Mouse (Mus musculus) MN1 (cell line): ENCODE results near the gene Sox30.

Experiments
- DNase-seq: peaks from one replicate; pipeline ENCODE4 v3.0.0-alpha.2; 2016; ENCODE audit warnings: low spot score

Sox30 gene

GRCm38 (mm10) chr11:45979946-45980892 is at the start of gene Sox30:
TSS of gene Sox30 (plus strand) at chr11:45980310.
- DNase-seq, result no peak

DNA sequence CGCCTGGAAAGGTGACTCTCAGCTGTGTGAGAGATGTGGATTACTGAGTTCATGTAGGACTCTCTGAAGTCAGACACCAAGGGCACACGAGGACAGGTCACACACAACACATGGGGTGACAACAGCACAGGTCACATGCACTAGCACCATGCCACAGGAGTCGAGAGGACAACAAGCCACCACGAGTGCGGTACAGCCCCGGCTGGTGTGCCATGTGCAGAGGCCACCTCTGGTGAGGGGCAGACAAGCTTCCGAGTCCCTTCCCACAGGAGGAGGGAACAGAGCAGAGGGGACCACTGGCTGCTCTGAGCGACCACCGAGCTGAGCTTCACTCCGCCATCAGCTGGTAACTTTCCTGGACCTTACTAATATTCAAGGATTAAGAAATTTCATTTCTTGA is 47.3 kb upstream of the Sox30 start:
- DNase-seq, result no peak

DNA sequence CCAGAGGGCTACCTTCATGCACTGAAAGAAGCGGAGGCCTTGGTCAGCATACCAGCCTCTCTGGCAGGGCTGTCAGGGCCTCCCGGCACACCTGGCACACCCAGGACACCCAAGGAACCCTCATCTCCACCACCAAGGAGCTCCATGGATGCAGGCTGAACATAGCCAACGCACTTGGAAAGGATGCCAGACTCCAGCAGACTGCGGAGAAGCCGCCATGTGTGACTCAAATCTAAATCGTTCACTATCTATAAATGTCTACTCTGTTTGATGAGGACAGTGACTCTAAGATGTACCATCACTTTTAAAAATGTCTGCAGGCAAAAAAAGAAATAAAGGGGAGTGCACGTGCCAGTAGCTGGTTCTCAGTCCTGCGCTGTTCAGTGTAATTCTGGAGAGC is 42.6 kb upstream of the Sox30 start:
- no peak for DNase-seq

DNA sequence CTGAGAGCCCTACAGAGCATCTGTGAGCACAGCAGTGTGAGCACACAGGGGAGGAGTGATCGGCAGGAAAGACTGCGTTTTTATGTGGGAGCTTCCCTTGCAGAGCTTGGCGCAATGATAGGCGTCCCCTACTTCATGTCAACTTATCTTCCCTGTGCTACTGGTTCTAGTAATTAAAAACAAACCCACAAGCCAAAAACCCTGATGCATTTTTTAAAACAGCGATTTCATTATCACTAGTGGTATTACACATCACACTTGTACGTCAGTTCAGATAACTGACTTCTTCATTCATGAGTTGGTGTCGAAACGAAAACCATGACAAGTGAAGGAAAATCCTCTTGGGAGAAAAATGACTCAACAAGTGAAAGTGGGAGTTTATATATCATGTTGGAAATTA is 41.2 kb upstream of the Sox30 start:
- peak; percentile 80 for DNase-seq

GRCm38 (mm10) chr11:45942281-45942680 is 37.8 kb upstream of the Sox30 start:
- no peak for DNase-seq

GRCm38 (mm10) chr11:45943108-45943705 is 36.9 kb upstream of the Sox30 start:
- DNase-seq, result no peak

- peak; percentile 51 for DNase-seq
These were observed 36.0 kb upstream of the Sox30 start for GRCm38 (mm10) chr11:45943891-45944642.

- DNase-seq, result peak; percentile 97
These were observed 35.4 kb upstream of the Sox30 start, which contains the start of gene Lsm11 for GRCm38 (mm10) chr11:45944643-45945156. TSS of gene Lsm11 (minus strand) at chr11:45944935.

DNA sequence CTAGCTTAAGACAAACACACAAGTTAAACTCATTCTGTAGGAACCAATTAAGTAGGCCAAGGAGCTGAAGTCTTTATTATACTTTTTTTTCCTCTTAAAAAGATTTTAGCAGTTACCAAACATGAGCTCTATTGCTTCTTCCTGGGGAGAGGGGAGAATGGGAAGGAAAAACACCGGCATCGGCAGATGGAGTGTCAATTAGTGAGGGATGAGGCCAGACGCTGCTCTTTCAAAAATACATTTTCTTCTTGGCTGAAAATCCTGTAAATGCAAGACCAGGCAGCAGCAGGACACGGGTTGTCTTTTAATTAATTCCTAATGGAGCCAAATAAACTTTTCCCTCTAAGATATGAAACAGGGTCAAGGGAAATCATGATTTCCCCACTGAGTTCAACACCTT is 33.3 kb upstream of the Sox30 start:
- DNase-seq, result no peak

DNA sequence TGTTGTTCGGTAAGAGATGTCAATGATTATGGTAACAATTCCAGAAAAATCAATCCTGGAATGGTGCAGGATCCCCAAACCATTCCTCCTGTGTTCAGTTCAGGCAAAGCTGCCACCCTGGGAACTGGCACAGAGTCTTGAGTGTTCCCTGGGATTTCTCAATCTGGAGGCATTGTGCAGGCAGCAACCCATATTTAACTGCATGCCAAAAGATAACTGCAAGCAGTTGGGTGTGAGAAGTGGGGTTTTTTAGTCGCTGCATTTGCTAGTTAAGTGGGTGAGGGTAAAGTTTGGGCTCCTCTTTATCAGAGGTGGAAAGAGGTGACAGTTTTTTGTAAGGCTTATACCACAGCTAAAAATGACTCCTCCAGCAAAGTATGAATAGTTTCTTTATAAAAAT is 32.6 kb upstream of the Sox30 start:
- no peak for DNase-seq

GRCm38 (mm10) chr11:45955127-45955627 is 24.9 kb upstream of the Sox30 start, which contains the start of gene Thg1l:
TSS of gene Thg1l (minus strand) at chr11:45955494.
- peak; percentile 96 for DNase-seq

GRCm38 (mm10) chr11:45959598-45959997 is 20.5 kb upstream of the Sox30 start:
- DNase-seq, result no peak

DNA sequence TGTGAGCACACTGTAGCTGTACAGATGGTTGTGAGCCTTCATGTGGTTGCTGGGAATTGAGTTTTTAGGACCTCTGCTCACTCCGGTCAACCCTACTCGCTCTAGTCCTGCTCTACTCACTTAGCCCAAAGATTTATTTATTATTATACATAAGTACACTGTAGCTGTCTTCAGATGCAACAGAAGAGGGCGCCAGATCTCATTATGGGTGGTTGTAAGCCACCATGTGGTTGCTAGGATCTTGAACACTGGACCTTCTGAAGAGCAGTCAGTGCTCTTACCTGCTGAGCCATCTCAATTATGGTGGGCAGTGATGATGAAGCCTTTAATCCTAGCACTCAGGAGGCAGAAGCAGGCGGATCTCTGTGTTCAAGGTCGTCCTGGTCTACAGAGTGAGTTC is 20.1 kb upstream of the Sox30 start:
- DNase-seq, result no peak

- DNase-seq, result no peak
These were observed 13.2 kb upstream of the Sox30 start for GRCm38 (mm10) chr11:45966896-45967295.

DNA sequence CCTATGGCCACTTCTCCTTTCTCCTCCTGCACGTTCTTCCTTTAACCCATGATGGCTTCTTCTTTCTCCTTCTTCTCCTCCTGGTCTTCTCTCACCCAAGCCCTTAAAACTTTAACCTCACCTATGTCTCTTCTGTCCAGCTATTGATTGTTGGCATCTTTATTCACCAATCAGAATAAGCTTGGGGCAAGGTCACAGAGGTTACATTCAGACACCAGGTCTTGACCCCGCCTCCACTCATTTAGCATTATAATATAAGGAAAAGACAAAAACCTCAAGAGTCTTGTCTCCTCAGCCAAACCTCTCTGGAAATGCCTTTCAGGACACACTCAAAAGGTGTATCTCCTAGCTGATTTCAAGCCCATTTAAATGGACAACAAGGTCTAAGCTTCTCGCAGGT is 11.6 kb upstream of the Sox30 start:
- DNase-seq, result no peak

GRCm38 (mm10) chr11:45973635-45974034 is 6.5 kb upstream of the Sox30 start:
- DNase-seq, result no peak

GRCm38 (mm10) chr11:45974466-45974865 is 5.6 kb upstream of the Sox30 start:
- no peak for DNase-seq

DNA sequence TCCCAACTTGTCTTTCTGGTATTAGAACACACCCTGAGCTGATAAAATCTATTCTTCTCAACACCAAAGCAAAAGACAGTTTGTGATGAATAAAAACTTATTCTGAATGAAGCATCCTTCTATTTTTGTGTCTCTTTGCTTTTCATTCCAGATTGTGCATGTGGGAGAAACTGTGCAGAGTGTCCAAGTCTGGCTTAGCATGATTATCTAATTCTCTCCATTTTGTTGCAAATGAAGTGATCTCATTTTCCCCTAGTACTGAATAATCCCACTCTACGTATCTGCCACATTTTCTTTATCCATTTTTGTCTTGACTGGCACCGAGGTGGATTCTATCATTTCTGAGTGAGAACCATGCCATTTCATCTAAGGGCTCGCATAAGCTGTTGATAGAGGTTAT is 4.0 kb upstream of the Sox30 start:
- no peak for DNase-seq

DNA sequence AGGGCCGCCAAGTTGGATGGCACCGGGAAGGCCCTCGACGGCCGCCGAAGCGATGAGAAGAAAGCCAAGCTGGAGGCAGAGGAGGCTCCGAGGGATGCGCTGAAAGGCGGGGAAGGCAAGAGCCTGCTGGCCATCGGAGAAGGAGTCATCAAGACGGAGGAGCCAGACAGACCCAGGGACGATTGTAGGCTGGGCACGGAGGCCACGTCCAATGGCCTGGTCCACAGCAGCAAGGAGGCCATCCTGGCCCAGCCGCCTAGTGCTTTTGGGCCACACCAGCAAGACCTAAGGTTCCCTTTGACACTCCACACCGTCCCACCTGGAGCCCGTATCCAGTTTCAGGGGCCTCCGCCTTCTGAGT is 763 bp downstream of the Sox30 start:
- no peak for DNase-seq

GRCm38 (mm10) chr11:45991604-45992003 is 11.5 kb downstream of the Sox30 start:
- DNase-seq, result no peak

DNA sequence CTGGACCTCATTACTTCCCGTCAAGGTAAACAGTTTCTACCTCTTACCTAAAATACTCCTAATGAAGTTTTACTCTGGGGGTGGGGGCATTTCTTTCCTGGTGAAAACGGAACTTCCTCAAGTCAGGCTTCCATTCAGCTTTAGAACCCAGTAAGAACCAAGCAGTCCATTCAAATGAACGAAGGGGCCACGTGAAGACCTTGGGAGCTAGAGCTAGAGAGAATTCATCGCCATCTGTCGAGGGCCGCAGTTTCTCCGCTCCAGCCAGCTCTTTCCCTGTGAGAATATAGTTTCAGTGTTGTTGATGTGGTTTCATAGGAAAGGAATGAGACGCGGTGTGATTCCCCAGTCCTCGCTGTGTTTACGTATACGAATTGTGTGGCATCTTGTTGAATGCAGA is 12.0 kb downstream of the Sox30 start:
- no peak for DNase-seq

GRCm38 (mm10) chr11:46016061-46016460 is 36.0 kb downstream of the Sox30 start:
- DNase-seq, result peak; percentile 34
